Mouse (Mus musculus) liver, adult 2 months (tissue): ENCODE measurements at regions not wholly inside any gene's neighbourhood (a gene's known extent, or its start where the extent isn't known, plus 50 kb on each side); places are given as distances from the start of the nearest gene placed in this dataset.

Experiments used
- CTCF ChIP-seq: fragments of 200-500 bp; IDR thresholded peaks from 2 replicates; pipeline ENCODE4 v1.5.1; 2011; ENCODE audit warnings: low read depth, low read length, control low read depth
- POLR2A ChIP-seq: fragments of 200-500 bp; IDR thresholded peaks from 2 replicates; pipeline ENCODE4 v1.6.1; 2011; ENCODE audit warnings: low read length, control low read depth; ENCODE audit not compliant: insufficient read depth; ENCODE audit errors: extremely low read depth

DNA sequence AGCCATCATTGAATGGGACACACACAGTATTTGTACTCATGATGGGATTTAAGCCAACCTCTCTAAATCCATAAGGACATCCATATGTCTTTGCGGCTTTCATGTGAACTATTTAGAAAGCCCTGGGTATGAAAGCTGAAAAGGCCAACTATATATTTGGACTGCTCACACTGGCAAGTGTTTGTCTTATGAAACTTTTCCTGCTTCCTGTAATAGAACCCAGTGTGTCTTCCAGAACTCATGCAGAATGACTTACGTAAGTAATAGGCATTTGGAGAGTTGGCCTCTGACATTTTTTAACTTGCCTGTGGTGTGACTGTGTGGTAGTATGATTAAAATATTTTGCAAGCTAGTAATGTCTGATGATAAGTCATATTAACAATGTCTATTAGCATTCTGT lies 70.2 kb downstream of the Klf6 start:
- TF ChIP-seq POLR2A (no peak), CTCF (no peak)
